Mouse (Mus musculus): ENCODE measurements at regions not wholly inside any gene's neighbourhood (a gene's known extent, or its start where the extent isn't known, plus 50 kb on each side); places are given as distances from the start of the nearest gene placed in this dataset.

DNA sequence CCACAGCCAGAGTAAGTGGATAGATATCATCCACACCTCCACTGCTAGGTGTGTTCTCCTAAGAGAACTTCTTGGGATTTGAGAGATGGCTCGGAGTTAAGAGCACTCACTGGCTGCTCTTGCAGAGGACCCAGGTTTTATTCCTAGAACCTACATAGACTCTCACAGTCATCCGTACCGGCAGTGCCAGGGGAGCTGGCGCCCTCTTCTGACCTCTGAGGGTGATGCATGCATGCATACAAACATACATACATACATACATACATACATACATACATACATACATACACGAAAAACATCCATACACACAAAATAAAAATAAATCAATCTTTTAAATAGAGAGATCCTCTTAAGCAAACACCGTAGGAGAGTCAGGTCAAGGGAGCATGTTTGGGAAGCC lies 70.1 kb upstream of the Ipo5 start:
- H3K9me3 ChIP-seq (ENCODE audit: control insufficient read depth, low read length): no peaks in the 10 kb centered on the region
- H3K27ac ChIP-seq (ENCODE audit: low read depth, low read length): no peak overlapping the region
- 0 out of 2 replicates have a peak, but pooled peaks cover 4% of the 10 kb centered on the region for H3K4me1 ChIP-seq (ENCODE audit: control insufficient read depth, insufficient read depth, low read length)
- H3K36me3 ChIP-seq (ENCODE audit: control insufficient read depth, insufficient read depth, low read length): no peaks in the 10 kb centered on the region
- no peak overlapping the region for H3K4me2 ChIP-seq (ENCODE audit: low read depth, low read length)
- no peak overlapping the region for H3K4me3 ChIP-seq (ENCODE audit: low read depth, low read length)
- no peak for ATAC-seq (ENCODE audit: low read depth)
- H3K9ac ChIP-seq (replicated peaks; ENCODE audit: low read depth, low read length): no peak overlapping the region
- WGBS: 83% methylated on average over 6 of the region's 6 CpGs
- no peaks in the 10 kb centered on the region for H3K27me3 ChIP-seq (ENCODE audit: control insufficient read depth, insufficient read depth, low read length)

DNA sequence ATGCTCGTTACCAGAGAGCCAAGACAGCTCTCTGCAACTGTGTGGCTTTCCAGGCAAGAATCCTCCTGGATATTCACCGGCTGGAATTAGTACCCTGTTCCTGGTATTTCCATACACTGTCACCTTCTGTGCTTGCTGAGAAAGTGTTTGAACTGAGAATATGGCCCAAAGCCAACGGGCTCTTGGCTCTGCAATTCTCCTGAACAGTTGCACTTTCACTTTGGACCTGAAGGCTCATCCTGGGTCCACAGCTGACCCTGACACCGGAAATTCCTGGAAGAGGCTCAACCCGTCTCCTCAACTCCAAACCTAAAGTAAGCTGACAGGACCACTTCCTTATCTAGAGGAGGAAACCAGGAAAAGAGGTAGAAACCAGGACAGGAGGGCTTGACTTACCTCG lies 69.7 kb upstream of the Ipo5 start:
- no peak overlapping the region for H3K9ac ChIP-seq (replicated peaks; ENCODE audit: low read depth, low read length)
- no peaks in the 10 kb centered on the region for H3K27me3 ChIP-seq (ENCODE audit: control insufficient read depth, insufficient read depth, low read length)
- 86% methylated on average over 6 of the region's 6 CpGs for WGBS
- no peak overlapping the region for H3K4me3 ChIP-seq (ENCODE audit: low read depth, low read length)
- no peaks in the 10 kb centered on the region for H3K9me3 ChIP-seq (ENCODE audit: control insufficient read depth, low read length)
- 0 out of 2 replicates have a peak, but pooled peaks cover 4% of the 10 kb centered on the region for H3K4me1 ChIP-seq (ENCODE audit: control insufficient read depth, insufficient read depth, low read length)
- ATAC-seq (ENCODE audit: low read depth): no peak
- H3K36me3 ChIP-seq (ENCODE audit: control insufficient read depth, insufficient read depth, low read length): no peaks in the 10 kb centered on the region
- no peak overlapping the region for H3K27ac ChIP-seq (ENCODE audit: low read depth, low read length)
- H3K4me2 ChIP-seq (ENCODE audit: low read depth, low read length): no peak overlapping the region

DNA sequence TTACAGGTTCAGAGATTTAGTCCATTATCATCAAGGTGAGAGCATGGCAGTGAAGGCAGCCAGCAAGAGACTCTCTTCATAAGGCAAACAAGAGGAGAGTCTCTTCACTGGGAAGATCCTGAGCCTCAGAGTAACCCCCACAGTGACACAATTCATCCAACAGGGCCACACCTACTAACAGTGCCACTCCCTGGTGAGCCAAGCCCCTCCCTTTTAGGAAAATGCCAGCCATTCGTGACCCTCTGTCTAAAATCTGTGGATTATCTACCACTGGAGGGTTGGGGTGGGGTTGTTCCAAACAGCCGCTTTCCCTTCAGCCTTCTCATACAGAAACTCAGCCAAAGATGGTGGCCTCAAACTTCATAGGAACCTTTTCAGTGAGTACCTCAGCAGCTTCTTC lies 65.9 kb upstream of the Ipo5 start:
- Histone ChIP-seq H3K4me2 (ENCODE audit: low read depth, low read length) (no peak overlapping the region), H3K9me3 (ENCODE audit: control insufficient read depth, low read length) (no peaks in the 10 kb centered on the region), H3K36me3 (ENCODE audit: control insufficient read depth, insufficient read depth, low read length) (no peaks in the 10 kb centered on the region), H3K4me1 (ENCODE audit: control insufficient read depth, insufficient read depth, low read length) (0 out of 2 replicates have a peak, but pooled peaks cover 2% of the 10 kb centered on the region), H3K27me3 (ENCODE audit: control insufficient read depth, insufficient read depth, low read length) (no peaks in the 10 kb centered on the region), H3K9ac (replicated peaks; ENCODE audit: low read depth, low read length) (no peak overlapping the region), H3K4me3 (ENCODE audit: low read depth, low read length) (no peak overlapping the region), H3K27ac (ENCODE audit: low read depth, low read length) (no peak overlapping the region)
- no peak for ATAC-seq (ENCODE audit: low read depth)
- WGBS: 76% methylated on average over 2 of the region's 2 CpGs

DNA sequence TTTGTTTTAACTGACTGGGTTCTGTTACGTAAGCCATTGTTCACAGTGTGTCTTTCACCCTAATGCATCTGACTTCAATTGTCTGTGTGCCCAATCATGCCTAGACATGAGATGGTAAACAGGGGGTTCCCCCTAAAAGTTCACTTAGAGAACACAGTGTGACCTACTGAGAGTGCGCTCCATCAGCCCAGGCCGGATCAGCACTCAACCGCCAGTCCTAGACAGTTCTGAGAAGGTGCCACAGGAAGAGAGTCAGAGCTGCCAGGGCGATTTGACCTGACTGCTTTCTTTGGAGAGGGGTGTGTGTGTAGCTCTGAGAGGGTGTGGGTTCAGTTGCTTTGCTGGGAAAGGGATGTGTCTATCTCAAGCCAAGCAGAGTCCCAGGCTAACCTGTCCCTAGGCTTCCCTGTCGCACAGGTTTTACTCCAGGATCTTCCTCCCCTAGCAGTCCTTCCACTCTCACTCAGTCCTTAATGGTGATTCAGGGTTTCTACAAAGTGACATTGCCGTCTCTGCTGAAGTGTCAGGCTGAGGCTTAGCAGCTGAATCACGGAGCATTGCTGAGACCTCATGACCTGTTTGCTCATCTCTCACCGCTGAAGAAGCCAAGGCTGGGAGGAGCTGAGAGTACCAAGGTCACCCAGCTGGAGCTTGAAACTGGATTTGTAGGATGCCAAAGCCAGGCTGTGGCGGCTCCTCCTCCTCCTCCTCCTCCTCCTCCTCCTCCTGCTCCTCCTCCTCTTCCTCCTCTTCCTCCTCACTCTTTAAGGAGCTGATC lies 64.8 kb upstream of the Ipo5 start:
- no peak overlapping the region for H3K4me3 ChIP-seq (ENCODE audit: low read depth, low read length)
- no peaks in the 10 kb centered on the region for H3K36me3 ChIP-seq (ENCODE audit: control insufficient read depth, insufficient read depth, low read length)
- H3K27me3 ChIP-seq (ENCODE audit: control insufficient read depth, insufficient read depth, low read length): no peaks in the 10 kb centered on the region
- no peaks in the 10 kb centered on the region for H3K9me3 ChIP-seq (ENCODE audit: control insufficient read depth, low read length)
- H3K9ac ChIP-seq (replicated peaks; ENCODE audit: low read depth, low read length): no peak overlapping the region
- H3K4me1 ChIP-seq (ENCODE audit: control insufficient read depth, insufficient read depth, low read length): no peaks in the 10 kb centered on the region
- 69% methylated on average over 10 of the region's 10 CpGs for WGBS
- ATAC-seq (ENCODE audit: low read depth): no peak
- H3K27ac ChIP-seq (ENCODE audit: low read depth, low read length): no peak overlapping the region
- no peak overlapping the region for H3K4me2 ChIP-seq (ENCODE audit: low read depth, low read length)

DNA sequence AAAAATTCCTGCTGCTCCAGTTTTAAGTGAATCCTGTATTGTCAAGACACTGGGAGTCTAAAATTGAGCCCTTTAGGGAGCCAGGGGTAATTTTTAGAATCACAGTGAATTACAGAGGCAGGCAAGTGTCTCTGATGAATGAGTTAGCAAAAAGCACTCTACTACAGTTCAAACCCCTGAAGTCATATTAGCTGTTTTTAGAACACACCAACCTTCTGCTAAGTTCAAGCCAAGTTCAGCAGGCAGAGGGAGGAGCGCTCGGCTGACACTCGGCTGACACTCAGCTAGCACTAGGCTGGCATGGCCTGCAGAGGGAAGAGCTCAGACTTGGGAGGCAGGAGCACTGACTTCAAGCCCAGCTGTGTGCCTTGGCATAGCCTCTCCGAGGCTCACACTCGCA lies 64.0 kb upstream of the Ipo5 start:
- WGBS: 72% methylated on average over 5 of the region's 5 CpGs

GRCm38 (mm10) chr14:120848083-120848951 lies 62.7 kb upstream of the Ipo5 start:
- Histone ChIP-seq H3K36me3 (ENCODE audit: control insufficient read depth, insufficient read depth, low read length) (no peaks in the 10 kb centered on the region), H3K4me3 (ENCODE audit: low read depth, low read length) (no peak overlapping the region), H3K9me3 (ENCODE audit: control insufficient read depth, low read length) (no peaks in the 10 kb centered on the region), H3K27ac (ENCODE audit: low read depth, low read length) (no peak overlapping the region), H3K4me2 (ENCODE audit: low read depth, low read length) (no peak overlapping the region), H3K4me1 (ENCODE audit: control insufficient read depth, insufficient read depth, low read length) (no peaks in the 10 kb centered on the region), H3K27me3 (ENCODE audit: control insufficient read depth, insufficient read depth, low read length) (no peaks in the 10 kb centered on the region), H3K9ac (replicated peaks; ENCODE audit: low read depth, low read length) (no peak overlapping the region)
- WGBS: 41% methylated on average over 11 of the region's 11 CpGs
- peak; percentile 41; the same call in 1 of the 2 replicates for ATAC-seq (ENCODE audit: low read depth)

More for the DNA sequence above, 64.0 kb upstream of the Ipo5 start:
- Histone ChIP-seq H3K36me3 (ENCODE audit: control insufficient read depth, insufficient read depth, low read length) (no peaks in the 10 kb centered on the region), H3K27me3 (ENCODE audit: control insufficient read depth, insufficient read depth, low read length) (no peaks in the 10 kb centered on the region), H3K27ac (ENCODE audit: low read depth, low read length) (no peak overlapping the region), H3K9me3 (ENCODE audit: control insufficient read depth, low read length) (no peaks in the 10 kb centered on the region), H3K9ac (replicated peaks; ENCODE audit: low read depth, low read length) (no peak overlapping the region), H3K4me2 (ENCODE audit: low read depth, low read length) (no peak overlapping the region), H3K4me1 (ENCODE audit: control insufficient read depth, insufficient read depth, low read length) (no peaks in the 10 kb centered on the region), H3K4me3 (ENCODE audit: low read depth, low read length) (no peak overlapping the region)
- no peak for ATAC-seq (ENCODE audit: low read depth)

GRCm38 (mm10) chr14:120849159-120849558 lies 61.9 kb upstream of the Ipo5 start:
- no peaks in the 10 kb centered on the region for H3K9me3 ChIP-seq (ENCODE audit: control insufficient read depth, low read length)
- H3K9ac ChIP-seq (replicated peaks; ENCODE audit: low read depth, low read length): no peak overlapping the region; the same call in 1 of the 2 replicates
- WGBS: 72% methylated on average over 10 of the region's 10 CpGs
- H3K4me2 ChIP-seq (ENCODE audit: low read depth, low read length): no peak overlapping the region
- H3K4me1 ChIP-seq (ENCODE audit: control insufficient read depth, insufficient read depth, low read length): no peaks in the 10 kb centered on the region
- no peaks in the 10 kb centered on the region for H3K27me3 ChIP-seq (ENCODE audit: control insufficient read depth, insufficient read depth, low read length)
- no peak overlapping the region for H3K27ac ChIP-seq (ENCODE audit: low read depth, low read length)
- no peaks in the 10 kb centered on the region for H3K36me3 ChIP-seq (ENCODE audit: control insufficient read depth, insufficient read depth, low read length)
- ATAC-seq (ENCODE audit: low read depth): no peak
- no peak overlapping the region for H3K4me3 ChIP-seq (ENCODE audit: low read depth, low read length)

DNA sequence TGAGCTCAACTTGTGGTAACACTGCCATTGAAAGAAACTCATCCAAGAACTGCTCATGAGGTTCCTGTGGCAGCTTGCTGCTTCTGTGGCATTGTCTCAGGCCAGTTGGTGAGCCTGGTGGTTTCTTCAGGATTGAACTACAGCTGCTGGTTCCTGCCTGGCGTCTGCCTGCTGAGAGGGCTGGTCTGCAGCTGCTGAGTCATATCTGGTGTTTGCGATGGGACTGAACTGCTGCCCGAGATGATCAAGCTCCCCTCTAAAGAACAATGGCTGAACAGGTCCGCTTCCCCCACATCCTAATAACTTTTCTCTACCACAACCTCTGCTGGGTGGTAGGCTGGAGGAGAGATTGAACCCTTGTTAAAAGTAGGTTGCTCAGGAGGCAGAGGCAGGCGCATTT lies 57.4 kb upstream of the Ipo5 start:
- H3K9me3 ChIP-seq (ENCODE audit: control insufficient read depth, low read length): no peaks in the 10 kb centered on the region
- H3K4me1 ChIP-seq (ENCODE audit: control insufficient read depth, insufficient read depth, low read length): no peaks in the 10 kb centered on the region
- H3K4me3 ChIP-seq (ENCODE audit: low read depth, low read length): no peak overlapping the region
- H3K4me2 ChIP-seq (ENCODE audit: low read depth, low read length): no peak overlapping the region
- no peak overlapping the region for H3K9ac ChIP-seq (replicated peaks; ENCODE audit: low read depth, low read length)
- H3K27me3 ChIP-seq (ENCODE audit: control insufficient read depth, insufficient read depth, low read length): no peaks in the 10 kb centered on the region
- no peak for ATAC-seq (ENCODE audit: low read depth)
- no peaks in the 10 kb centered on the region for H3K36me3 ChIP-seq (ENCODE audit: control insufficient read depth, insufficient read depth, low read length)
- 85% methylated on average over 5 of the region's 5 CpGs for WGBS
- H3K27ac ChIP-seq (ENCODE audit: low read depth, low read length): no peak overlapping the region

GRCm38 (mm10) chr14:120854559-120854958 lies 56.5 kb upstream of the Ipo5 start:
- H3K4me3 ChIP-seq (ENCODE audit: low read depth, low read length): no peak overlapping the region
- H3K9me3 ChIP-seq (ENCODE audit: control insufficient read depth, low read length): no peaks in the 10 kb centered on the region
- H3K9ac ChIP-seq (replicated peaks; ENCODE audit: low read depth, low read length): no peak overlapping the region
- WGBS: 54% methylated on average over 7 of the region's 7 CpGs
- no peak for ATAC-seq (ENCODE audit: low read depth)
- no peak overlapping the region for H3K27ac ChIP-seq (ENCODE audit: low read depth, low read length)
- no peaks in the 10 kb centered on the region for H3K27me3 ChIP-seq (ENCODE audit: control insufficient read depth, insufficient read depth, low read length)
- H3K4me1 ChIP-seq (ENCODE audit: control insufficient read depth, insufficient read depth, low read length): no peaks in the 10 kb centered on the region
- H3K36me3 ChIP-seq (ENCODE audit: control insufficient read depth, insufficient read depth, low read length): no peaks in the 10 kb centered on the region
- no peak overlapping the region for H3K4me2 ChIP-seq (ENCODE audit: low read depth, low read length)

Data from neural tube, embryonic 14.5 days (tissue).